Mouse (Mus musculus): ENCODE results near the gene Gm16434. TPM values are rescaled to one million over a fixed set of nuclear protein-coding genes. Genes with fewer than 3 reads are reported as not detected.
"Not testable (repeated sequence)": the region's sequence is repeated elsewhere in the genome, so short reads cannot be mapped to it uniquely, and the experiment has no call there.

Gene Gm16434
- not detected in 2 replicates for polyA plus RNA-seq (2012)

GRCm38 (mm10) chr14:7194440-7194839 is at the start of gene Gm16434:
Gene Gm16434, minus strand, starts transcription at chr14:7194540.
- TF ChIP-seq GATA1 (IDR thresholded peaks at IDR 0.05; ENCODE audit: low read length) = not testable (repeated sequence)

- TF ChIP-seq GATA1 (IDR thresholded peaks at IDR 0.05; ENCODE audit: low read length) = not testable (repeated sequence)
Observed at GRCm38 (mm10) chr14:7174483-7174971, 19.8 kb downstream of the Gm16434 start, which contains the start of gene Gm3512. Gene Gm3512, minus strand, starts transcription at chr14:7174533.

Other genes starting within 250 kb of the Gm16434 start
- not detected in 2 replicates for gene Gm6356, start 220.7 kb downstream of the Gm16434 start, polyA plus RNA-seq (2012)
- gene Gm10406, start 167.1 kb downstream of the Gm16434 start, polyA plus RNA-seq (2012) = not detected in 2 replicates
- not detected in 2 replicates for gene Gm3685, start 149.6 kb downstream of the Gm16434 start, polyA plus RNA-seq (2012)
- gene Gm3696, start 93.9 kb downstream of the Gm16434 start, polyA plus RNA-seq (2012) = not detected in 2 replicates
- not detected in 2 replicates for gene Gm6676, start 69.1 kb downstream of the Gm16434 start, polyA plus RNA-seq (2012)
- gene Gm3512, start 20.0 kb downstream of the Gm16434 start, polyA plus RNA-seq (2012) = not detected in 2 replicates
- not detected in 2 replicates for gene Gm3727, start 70.2 kb upstream of the Gm16434 start, polyA plus RNA-seq (2012)
- gene Gm3739, start 120.5 kb upstream of the Gm16434 start, polyA plus RNA-seq (2012) = not detected in 2 replicates
- not detected in 2 replicates for gene Gm5797, start 137.9 kb upstream of the Gm16434 start, polyA plus RNA-seq (2012)
- not detected in 2 replicates for gene Gm8374, start 170.6 kb upstream of the Gm16434 start, polyA plus RNA-seq (2012)

All from G1E-ER4 (cell line).